Mouse (Mus musculus): ENCODE results near the gene Ybx3. TPM values are rescaled to one million over a fixed set of nuclear protein-coding genes. Genes with fewer than 3 reads are reported as not detected.

The Ybx3 gene
- polyA plus RNA-seq (2016; fragmentation: Nextera tagmentation; extraction: Ambion mirVana) = 24.6 and 26.4 TPM in 2 replicates

DNA sequence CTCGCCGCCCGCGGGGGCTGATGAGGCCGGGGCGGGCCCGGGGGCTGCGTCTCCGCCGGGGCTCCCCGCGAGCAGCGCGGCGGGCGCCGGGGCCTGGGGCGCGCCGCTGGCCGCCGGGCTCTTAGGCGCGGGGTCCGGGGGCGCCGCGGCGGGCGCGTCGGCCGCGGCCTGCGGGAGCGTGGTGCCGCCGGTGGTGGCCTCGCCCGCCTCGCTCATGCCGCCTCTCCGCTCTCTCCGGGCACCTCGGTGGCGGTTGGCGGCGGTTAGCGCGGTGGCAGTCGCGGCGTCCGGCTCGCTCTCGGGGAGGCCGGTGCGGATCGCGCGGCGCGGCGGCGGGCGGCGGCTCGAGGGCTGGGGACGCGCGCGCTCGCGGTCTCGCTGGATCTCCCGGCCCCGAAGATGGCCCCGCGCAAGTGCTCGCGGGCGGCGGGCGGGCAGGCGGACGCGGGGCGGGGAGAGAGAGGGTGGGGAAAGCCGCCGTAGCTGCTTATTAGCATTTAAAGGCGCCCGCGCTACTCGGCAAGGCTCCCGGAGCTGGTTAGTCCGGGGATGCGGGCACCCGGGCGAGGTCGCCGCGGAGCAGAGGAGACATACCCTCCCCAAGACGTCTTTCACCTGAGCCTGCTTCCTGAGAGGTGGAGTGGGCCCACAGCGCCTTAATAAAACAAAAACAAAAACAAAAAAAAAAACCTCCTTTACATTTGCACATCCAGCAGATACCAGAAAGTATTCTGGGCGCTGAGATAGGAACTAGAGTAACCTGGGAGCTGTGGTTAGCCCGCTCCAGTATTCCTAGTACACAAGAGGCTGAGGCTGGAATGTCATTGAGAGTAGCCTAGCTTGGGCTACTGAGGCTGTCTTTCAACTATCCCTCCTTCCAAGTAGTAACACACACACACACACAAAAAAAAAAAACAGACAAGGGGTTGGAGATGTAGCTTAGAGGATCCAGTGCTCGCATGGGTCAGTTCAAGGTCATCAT, at the start of gene Ybx3:
Ybx3 (minus strand) TSS at position 437 of the 982 bp plus-strand sequence.
- Histone ChIP-seq H3K4me2 (replicated peaks) (peak within 1 kb of the TSS; percentile 87), H3K4me1 (peaks cover 16% of the 10 kb centered on the region; the same call in 1 of the 2 replicates), H3K27me3 (peaks cover 3% of the 10 kb centered on the region; the same call in 1 of the 2 replicates), H3K4me3 (peak within 1 kb of the TSS; percentile 83), H3K36me3 (no peaks in the 10 kb centered on the region), H3K9ac (peak within 1 kb of the TSS; percentile 84), H3K9me3 (replicated peaks) (no peaks in the 10 kb centered on the region), H3K27ac (peak within 1 kb of the TSS; percentile 83)
- WGBS = 1% methylated on average over 76 of the region's 107 CpGs
- peak; percentile 94 for ATAC-seq (ENCODE audit: low FRiP score)

DNA sequence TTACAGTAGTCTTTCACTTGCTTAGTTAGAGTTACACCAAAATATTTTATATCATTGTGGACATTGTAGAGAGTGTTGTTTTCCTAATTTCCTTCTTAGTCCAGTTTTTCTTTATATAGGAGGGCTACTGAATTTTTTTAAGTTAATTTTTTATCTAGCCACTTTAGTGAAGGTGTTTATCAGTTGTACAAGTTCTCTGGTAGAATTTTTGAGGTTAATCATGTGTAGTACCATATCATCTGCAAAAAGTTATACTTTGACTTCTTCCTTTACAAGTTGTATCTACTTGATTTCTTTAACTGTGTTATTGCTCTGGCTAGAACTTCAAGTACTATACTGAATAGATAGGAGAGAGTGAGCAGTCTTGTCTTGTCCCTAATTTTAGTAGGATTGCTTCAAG, 48.4 kb upstream of the Ybx3 start:
- H3K27ac ChIP-seq = no peak overlapping the region
- H3K27me3 ChIP-seq = no peaks in the 10 kb centered on the region; the same call in 1 of the 2 replicates
- no peaks in the 10 kb centered on the region for H3K36me3 ChIP-seq
- no peak overlapping the region for H3K4me3 ChIP-seq
- H3K9ac ChIP-seq = no peak overlapping the region
- no peak for ATAC-seq (ENCODE audit: low FRiP score)
- no peaks in the 10 kb centered on the region; the same call in 1 of the 2 replicates for H3K9me3 ChIP-seq (replicated peaks)
- no peak overlapping the region for H3K4me2 ChIP-seq (replicated peaks)
- H3K4me1 ChIP-seq = no peaks in the 10 kb centered on the region

DNA sequence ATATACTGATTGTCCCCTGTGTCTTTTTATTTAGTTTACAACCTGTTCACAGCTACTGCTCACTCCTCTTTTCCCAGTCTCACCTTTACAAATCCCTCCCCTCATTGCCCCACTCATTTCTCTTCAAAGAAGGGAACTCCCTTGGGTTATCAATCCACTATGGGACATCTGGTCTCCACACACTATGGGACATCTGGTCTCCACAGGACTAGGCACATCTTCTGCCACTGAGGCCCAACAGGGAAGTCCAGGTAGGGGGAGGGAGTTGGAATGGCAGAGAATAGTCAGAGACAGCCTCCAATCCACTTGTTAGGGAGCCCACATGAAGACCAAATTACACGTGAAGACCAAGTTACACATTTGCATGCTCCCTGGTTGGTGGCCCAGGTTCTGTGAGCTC, 45.8 kb upstream of the Ybx3 start:
- Histone ChIP-seq H3K27me3 (no peaks in the 10 kb centered on the region; the same call in 1 of the 2 replicates), H3K4me2 (replicated peaks) (peak overlapping the region; percentile 76), H3K9me3 (replicated peaks) (no peaks in the 10 kb centered on the region), H3K27ac (no peak overlapping the region), H3K4me1 (no peaks in the 10 kb centered on the region), H3K4me3 (peak overlapping the region; percentile 42), H3K36me3 (no peaks in the 10 kb centered on the region), H3K9ac (0 out of 2 replicates have a peak overlapping the region, but pooled peaks have one; percentile 60)
- 67% methylated on average over 1 of the region's 1 CpGs for WGBS
- ATAC-seq (ENCODE audit: low FRiP score) = peak; percentile 20; the same call in 1 of the 2 replicates

DNA sequence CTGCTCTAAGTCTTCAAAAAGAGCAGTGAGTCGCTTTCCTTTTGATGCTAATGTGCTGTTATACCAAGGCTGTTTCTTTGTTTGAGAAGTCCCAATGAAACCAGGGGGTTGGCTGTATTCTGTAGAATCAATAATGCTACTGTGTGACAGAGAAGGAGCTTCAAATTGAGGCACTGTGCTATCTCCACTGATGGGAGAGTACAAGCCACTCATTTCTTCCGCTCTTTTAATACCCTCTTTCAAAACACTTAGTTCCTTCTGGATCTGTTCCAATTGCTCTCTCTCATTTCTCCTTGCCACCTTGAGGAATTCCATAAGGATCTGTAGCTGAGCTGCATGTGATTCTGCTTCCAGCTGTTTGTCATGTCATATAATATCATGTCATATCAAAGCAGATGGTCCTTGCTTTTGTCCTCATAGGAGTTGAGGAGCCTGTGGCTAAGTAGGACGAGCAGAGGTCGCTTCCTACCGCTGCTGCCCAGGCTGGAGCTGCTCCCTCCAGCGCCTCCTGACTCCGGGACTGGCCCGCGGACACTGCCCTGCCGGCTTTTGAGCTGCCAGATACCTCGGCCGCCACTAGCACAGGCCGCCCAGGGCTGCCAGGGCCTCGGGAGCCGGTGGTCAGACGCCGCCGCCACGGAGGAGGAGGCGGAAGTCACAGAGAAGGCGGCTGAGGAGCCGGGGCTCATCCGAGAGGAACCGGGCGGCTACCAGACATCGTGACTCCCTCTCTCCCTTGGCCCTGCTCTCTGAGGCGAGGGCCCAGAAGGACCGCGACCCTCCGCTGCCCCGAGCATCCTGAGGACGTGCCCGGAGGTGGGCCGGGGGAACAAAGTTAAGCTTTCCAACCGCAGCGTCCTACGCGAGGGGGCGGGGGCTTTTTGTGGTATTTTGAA, 45.1 kb upstream of the Ybx3 start:
- no peaks in the 10 kb centered on the region; the same call in 1 of the 2 replicates for H3K27me3 ChIP-seq
- H3K4me3 ChIP-seq = peak overlapping the region; percentile 42
- H3K36me3 ChIP-seq = no peaks in the 10 kb centered on the region
- peak overlapping the region; percentile 60 for H3K9ac ChIP-seq
- H3K27ac ChIP-seq = no peak overlapping the region
- no peaks in the 10 kb centered on the region for H3K4me1 ChIP-seq
- WGBS = 9% methylated on average over 39 of the region's 39 CpGs
- H3K9me3 ChIP-seq (replicated peaks) = no peaks in the 10 kb centered on the region
- ATAC-seq (ENCODE audit: low FRiP score) = peak; percentile 83
- peak overlapping the region; percentile 76 for H3K4me2 ChIP-seq (replicated peaks)

DNA sequence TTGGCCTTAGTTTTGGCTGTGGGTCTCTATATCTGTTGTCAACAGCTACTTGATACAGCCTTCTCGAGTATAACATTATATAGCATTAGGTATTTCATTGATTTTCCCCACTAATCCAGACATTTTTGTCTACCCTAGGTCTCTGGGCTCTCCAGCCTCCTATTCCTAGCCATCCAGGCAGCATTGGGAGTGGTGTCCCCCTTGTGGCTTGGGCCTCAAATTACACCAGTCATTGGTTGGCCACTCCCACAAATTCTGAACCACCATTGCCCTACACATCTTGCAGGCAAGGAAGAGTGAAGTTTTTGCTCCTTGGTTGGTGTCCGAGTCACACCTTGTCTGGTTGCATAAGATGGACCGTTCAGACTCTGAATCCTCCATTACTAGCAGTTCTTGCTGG, 33.3 kb upstream of the Ybx3 start:
- Histone ChIP-seq H3K9ac (no peak overlapping the region), H3K4me2 (replicated peaks) (no peak overlapping the region), H3K4me3 (no peak overlapping the region), H3K27ac (no peak overlapping the region), H3K9me3 (replicated peaks) (no peaks in the 10 kb centered on the region), H3K36me3 (no peaks in the 10 kb centered on the region), H3K27me3 (no peaks in the 10 kb centered on the region), H3K4me1 (no peaks in the 10 kb centered on the region)
- 65% methylated on average over 3 of the region's 3 CpGs for WGBS
- no peak for ATAC-seq (ENCODE audit: low FRiP score)

DNA sequence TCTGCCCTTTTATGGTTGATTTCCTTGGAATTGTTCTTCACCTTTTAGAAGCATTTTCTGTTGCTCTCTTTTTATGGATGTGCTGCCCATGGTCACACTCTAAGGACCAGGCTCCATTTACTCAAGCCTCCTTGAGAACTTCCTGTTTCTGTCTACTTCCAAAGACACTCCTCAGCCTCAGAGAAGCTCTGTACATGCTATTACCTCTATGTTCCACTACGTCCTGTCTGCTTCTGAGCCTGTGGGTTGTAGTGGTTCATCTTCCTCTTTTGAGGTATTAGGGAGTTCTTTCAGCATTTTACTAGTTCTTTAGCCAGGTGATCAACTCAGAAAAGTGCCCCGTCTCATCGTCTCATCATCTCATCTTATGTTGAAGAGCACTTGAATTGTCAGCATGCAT, 31.3 kb upstream of the Ybx3 start:
- Histone ChIP-seq H3K4me3 (no peak overlapping the region), H3K27me3 (no peaks in the 10 kb centered on the region), H3K9ac (no peak overlapping the region), H3K4me2 (replicated peaks) (no peak overlapping the region), H3K9me3 (replicated peaks) (no peaks in the 10 kb centered on the region), H3K27ac (no peak overlapping the region), H3K36me3 (no peaks in the 10 kb centered on the region), H3K4me1 (no peaks in the 10 kb centered on the region)
- WGBS = 90% methylated on average over 3 of the region's 3 CpGs
- no peak for ATAC-seq (ENCODE audit: low FRiP score)

DNA sequence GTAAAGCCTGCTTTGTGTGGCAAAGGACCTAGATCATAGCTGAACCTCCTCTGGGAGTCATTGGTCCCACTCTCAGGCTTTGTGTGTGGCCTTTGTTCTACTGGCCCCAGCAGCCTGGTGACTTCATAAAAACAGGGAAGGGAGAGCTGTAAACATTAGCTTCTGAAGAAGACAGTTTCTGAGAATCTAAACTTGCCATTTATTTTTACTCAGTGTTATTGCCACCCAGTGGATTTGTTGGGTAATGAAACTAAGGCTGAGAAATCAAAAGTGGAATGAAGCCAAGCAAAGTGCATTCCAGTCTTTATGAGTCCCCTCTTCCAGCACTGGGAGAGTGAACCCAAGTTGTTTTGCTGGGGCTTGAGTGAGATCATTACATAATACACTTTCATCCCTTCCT, 30.5 kb upstream of the Ybx3 start:
- no peaks in the 10 kb centered on the region for H3K36me3 ChIP-seq
- H3K27me3 ChIP-seq = no peaks in the 10 kb centered on the region
- ATAC-seq (ENCODE audit: low FRiP score) = no peak
- H3K9ac ChIP-seq = no peak overlapping the region
- no peak overlapping the region for H3K4me3 ChIP-seq
- H3K27ac ChIP-seq = no peak overlapping the region
- H3K4me1 ChIP-seq = no peaks in the 10 kb centered on the region
- no peak overlapping the region for H3K4me2 ChIP-seq (replicated peaks)
- no peaks in the 10 kb centered on the region for H3K9me3 ChIP-seq (replicated peaks)

DNA sequence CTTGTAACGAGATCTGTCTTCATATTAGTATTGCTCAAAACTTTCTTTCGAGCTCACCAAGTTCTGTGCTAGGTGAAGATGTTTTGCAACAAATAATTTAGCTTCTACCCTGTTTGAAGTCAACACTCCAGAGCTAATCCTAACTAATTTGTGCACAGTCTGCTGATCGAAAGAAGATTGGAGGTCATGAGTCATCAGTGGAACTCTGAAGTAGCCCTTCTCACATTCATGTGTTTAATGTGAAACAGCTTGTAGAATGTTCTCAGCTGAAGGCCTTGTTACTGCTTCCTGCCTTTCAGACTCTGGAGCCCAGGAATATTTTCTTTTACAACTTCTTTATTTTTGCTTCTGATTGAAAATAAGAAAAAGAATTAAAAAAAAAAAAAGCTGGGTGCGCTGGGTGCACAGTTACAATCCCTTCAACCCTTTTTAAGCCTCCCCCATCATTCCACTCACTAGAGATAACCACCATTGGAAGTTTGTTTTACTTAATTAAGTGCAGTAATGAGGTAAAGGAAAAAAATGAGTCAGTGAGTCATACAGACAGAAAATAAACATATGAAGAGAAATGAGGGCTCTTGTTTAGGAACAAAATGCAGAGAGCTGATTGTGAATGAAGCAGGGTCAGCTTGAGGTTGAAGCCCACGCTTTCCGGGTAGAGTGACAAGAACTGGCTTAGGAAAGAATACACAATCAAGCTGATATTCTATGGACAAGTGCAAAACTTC, 23.0 kb upstream of the Ybx3 start:
- no peak for ATAC-seq (ENCODE audit: low FRiP score)
- no peaks in the 10 kb centered on the region for H3K36me3 ChIP-seq
- H3K4me2 ChIP-seq (replicated peaks) = no peak overlapping the region
- no peaks in the 10 kb centered on the region for H3K4me1 ChIP-seq
- H3K9ac ChIP-seq = no peak overlapping the region
- H3K9me3 ChIP-seq (replicated peaks) = no peaks in the 10 kb centered on the region
- no peaks in the 10 kb centered on the region for H3K27me3 ChIP-seq
- 85% methylated on average over 6 of the region's 6 CpGs for WGBS
- H3K27ac ChIP-seq = no peak overlapping the region
- no peak overlapping the region for H3K4me3 ChIP-seq

DNA sequence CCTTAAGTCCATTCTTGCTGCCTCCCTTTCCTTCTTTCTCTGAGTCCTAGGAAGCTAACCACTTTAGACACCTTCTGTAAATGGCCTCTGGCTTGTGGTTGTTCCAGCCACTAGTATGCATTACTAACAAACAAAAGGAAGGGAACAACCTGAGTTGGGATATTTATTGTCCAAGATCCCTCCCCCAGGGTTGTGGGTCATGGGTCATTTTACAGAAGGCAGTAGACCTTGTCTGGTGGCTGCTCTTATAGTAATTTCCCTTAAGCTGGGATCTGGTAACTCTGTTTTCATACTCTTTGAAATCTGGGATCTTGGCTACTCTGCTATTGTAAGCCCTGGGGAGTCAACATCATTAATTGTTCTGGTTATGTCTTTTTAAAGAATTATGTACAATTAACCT, 18.7 kb upstream of the Ybx3 start:
- no peaks in the 10 kb centered on the region for H3K9me3 ChIP-seq (replicated peaks)
- H3K4me2 ChIP-seq (replicated peaks) = no peak overlapping the region
- H3K4me3 ChIP-seq = no peak overlapping the region
- no peaks in the 10 kb centered on the region for H3K27me3 ChIP-seq
- H3K9ac ChIP-seq = no peak overlapping the region
- no peak overlapping the region for H3K27ac ChIP-seq
- ATAC-seq (ENCODE audit: low FRiP score) = no peak
- H3K36me3 ChIP-seq = no peaks in the 10 kb centered on the region
- H3K4me1 ChIP-seq = no peaks in the 10 kb centered on the region

DNA sequence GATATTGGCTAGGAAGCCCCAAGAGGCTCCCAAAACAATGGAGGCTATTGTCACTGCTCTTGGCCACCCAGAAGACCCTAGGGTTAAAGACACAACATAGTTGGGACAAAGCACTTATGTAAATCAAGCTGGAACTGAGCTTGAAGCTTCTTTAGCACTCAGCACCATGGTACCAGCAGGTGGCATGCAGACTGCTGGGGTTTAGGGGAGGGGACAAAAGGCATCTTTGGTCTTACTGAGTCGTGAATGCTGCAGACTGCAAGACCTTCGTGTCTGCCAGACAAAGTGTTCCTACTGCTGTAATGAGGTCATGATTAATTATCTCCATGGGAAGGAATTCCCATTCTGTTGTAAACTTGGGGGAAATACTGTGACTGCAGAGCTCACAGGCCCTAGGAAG, 17.6 kb upstream of the Ybx3 start:
- H3K9ac ChIP-seq = no peak overlapping the region
- no peaks in the 10 kb centered on the region for H3K9me3 ChIP-seq (replicated peaks)
- no peaks in the 10 kb centered on the region for H3K4me1 ChIP-seq
- no peak overlapping the region for H3K4me3 ChIP-seq
- no peak for ATAC-seq (ENCODE audit: low FRiP score)
- 0% methylated on average over 2 of the region's 2 CpGs for WGBS
- no peaks in the 10 kb centered on the region for H3K27me3 ChIP-seq
- no peak overlapping the region for H3K4me2 ChIP-seq (replicated peaks)
- no peaks in the 10 kb centered on the region for H3K36me3 ChIP-seq
- H3K27ac ChIP-seq = no peak overlapping the region

DNA sequence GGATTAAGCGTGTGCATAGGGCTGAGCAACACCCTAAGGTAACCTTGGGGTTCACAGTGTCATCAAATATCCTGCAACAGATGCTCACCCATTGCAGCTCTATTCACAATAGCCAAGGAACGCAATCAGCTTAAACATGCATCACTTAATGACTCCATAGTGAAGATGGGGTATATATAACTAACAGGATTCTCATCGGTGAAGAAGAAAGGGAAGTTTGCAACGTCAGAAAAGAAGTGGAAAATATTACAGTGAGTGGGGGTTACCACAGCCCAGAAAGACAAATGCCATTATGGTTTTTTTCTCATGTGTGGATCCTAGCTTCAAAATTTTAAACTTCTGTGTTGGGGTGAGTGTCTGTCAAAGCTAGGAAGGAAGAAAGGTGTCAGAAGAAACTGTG, 16.9 kb upstream of the Ybx3 start:
- 85% methylated on average over 4 of the region's 4 CpGs for WGBS
- H3K9me3 ChIP-seq (replicated peaks) = no peaks in the 10 kb centered on the region
- no peak overlapping the region for H3K9ac ChIP-seq
- no peaks in the 10 kb centered on the region for H3K27me3 ChIP-seq
- no peaks in the 10 kb centered on the region for H3K36me3 ChIP-seq
- H3K4me1 ChIP-seq = no peaks in the 10 kb centered on the region
- no peak overlapping the region for H3K27ac ChIP-seq
- H3K4me2 ChIP-seq (replicated peaks) = no peak overlapping the region
- no peak for ATAC-seq (ENCODE audit: low FRiP score)
- no peak overlapping the region for H3K4me3 ChIP-seq

DNA sequence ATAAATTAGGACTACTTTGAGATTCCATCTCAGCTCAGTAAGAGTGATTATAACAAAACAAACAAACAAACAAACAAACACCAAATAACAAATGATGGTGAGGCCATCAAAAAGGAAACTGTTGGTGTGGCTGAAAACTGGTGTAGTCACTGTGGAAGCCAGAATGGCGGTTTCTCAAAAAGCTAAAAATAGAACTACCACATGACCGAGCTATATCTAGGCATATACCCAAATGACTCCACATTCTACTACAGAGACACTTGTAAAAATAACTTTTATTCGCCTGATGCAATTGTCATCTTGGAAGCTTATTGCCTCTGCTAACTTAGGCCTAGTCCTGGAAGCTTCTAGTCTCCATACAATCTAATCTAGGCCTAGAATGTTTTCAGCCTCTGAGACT, 16.0 kb upstream of the Ybx3 start:
- H3K9ac ChIP-seq = no peak overlapping the region
- 93% methylated on average over 3 of the region's 3 CpGs for WGBS
- ATAC-seq (ENCODE audit: low FRiP score) = no peak

More for the DNA sequence above, 16.0 kb upstream of the Ybx3 start:
- Histone ChIP-seq H3K4me1 (no peaks in the 10 kb centered on the region), H3K4me2 (replicated peaks) (no peak overlapping the region), H3K4me3 (no peak overlapping the region), H3K36me3 (no peaks in the 10 kb centered on the region), H3K9me3 (replicated peaks) (no peaks in the 10 kb centered on the region), H3K27me3 (no peaks in the 10 kb centered on the region), H3K27ac (no peak overlapping the region)

Data from hindbrain, embryonic 12.5 days (tissue).